Mouse (Mus musculus): ENCODE measurements around the gene Dock11.

The Dock11 gene

DNA sequence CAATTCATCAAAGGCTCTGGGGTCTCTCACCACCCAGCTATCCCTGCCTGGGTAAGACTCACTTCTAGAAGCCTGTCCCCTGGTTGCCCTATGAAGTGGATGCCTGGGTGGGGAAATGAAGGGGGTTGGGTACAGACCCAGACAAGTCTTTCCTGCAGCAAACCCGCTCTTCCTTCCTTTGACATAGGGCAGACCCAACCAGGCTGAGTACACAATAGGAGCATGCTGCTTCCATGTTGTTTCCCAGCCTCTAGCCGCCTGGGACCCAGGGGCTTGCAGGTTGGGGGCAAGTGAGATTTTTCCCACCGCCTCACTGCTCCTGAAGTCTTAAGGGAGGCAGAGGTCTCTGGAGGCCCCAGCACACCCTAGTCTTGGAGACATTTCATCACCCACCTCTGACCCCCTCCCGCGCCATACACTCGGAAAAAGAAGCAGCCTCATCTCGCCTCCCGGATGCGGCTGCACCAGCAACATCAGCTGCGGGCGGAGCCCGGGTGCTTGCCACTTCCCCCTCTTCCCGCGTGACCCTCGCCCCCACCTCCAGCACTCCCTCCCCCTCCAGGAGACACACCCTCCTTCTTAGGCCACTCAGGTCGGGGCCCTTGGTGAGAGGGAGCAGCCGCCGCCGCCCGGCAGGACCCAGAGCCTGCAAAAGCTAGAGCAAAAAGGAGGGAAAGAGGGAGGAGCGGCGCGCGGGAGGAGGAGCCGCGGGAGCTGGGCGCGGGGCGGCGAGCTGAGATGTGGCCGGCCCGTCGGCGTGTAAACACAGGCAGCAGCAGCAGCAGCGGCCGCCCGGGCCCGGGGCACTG, at the start of gene Dock11:
Gene Dock11, plus strand, starts transcription at position 746 of the 809 bp plus-strand sequence.
- DNase-seq, result peak; percentile 26

DNA sequence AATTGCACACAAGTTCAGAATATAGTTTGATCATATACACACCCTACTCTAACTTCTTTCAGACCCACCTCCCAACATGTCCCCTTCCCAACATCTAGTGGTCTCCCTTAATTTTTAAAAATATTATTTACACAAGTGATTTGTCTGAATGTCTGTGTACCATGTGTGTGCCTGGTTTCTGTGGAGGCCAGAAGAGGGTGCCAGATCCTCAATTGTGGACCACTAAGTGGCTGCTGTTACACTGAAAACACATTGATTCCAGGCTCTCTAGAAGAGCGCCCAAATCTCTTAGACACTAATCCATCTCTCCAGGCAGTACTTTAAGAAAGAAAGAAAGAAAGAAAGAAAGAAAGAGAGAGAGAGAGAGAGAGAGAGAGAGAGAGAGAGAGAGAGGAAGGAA, 8.9 kb upstream of the Dock11 start:
- DNase-seq, result no peak

DNA sequence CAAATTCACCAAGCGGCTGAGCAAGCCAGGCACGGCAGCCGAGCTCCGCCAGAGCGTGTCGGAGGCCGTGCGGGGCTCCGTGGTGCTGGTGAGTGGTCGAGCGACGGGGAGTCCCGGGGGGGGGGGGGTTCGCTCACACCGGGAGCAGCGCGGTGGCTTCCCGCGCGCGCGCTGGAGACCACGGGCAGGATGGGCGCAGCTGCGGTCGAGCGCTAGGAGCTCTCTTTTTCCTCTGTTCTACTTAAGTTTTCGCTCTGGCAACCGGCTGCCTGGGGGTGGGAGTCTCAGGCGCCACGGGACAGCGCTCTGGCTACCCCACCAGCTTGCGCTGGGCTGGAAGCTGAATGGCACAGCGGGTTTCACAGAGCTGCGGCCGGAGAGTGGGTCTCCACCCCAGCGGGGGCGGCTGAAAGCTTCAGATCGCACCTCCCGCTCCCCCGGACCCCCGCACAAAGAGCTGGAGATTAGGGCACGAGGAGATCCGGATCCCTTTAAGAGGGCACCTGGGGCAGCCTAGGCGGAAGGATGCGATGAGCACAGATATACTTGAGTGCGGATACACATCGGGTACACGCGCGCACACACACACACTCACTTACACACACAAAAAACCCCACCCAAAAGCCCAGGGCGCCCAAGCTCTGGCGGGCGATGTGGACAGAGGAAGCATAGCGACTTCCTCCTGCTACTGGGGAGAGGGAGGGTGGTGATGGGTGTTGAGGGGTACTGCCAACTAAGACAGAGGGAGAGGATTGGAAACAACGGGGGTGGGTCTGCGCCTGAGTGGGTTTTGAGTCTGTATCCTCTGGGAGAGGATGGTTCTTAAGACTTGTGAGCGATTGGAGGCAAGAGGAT, 540 bp downstream of the Dock11 start:
- DNase-seq, result peak; percentile 7

DNA sequence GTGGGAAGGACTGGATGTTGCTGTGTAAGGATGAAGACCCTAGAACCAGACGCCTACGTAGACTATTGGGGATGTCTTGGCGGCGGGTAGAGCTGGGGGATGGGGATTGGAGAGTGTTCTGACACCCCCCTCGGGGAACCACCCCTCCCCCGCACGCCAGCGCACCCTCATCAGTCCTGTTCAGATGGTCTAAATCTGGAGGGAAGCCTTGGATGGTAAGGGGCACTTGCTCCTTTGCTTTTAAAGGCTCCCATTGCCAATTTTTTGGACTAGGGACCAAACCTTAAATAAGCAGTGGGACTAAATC, 1.1 kb downstream of the Dock11 start:
- peak; percentile 3 for DNase-seq

DNA sequence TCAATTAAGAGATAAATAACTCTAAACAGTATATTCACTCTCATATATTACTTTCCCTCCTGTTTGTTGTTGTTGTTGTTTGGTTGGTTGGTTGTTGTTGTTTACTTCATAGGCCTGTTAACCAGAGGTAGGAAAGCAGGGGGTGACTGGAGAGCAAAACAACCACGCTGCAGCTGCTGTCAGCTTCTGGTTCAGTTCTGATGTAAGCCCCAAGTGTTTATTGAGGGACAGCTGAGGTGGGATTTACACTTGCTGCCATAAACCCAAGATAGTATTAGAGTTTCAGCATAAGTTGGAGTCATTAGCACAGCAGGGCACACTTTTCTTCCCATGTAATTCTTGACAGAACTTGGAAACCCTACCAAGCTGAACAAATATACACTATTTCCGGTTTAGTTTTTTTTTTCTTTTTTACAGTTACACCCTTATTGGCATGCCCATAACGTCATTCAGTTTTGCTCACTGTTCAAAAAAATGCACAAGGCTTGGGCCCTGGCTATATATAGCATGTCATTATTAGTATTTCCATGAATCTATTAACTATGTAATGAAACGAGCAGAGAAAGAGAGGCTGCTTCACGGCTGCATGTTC, 3.0 kb downstream of the Dock11 start:
- DNase-seq, result no peak

DNA sequence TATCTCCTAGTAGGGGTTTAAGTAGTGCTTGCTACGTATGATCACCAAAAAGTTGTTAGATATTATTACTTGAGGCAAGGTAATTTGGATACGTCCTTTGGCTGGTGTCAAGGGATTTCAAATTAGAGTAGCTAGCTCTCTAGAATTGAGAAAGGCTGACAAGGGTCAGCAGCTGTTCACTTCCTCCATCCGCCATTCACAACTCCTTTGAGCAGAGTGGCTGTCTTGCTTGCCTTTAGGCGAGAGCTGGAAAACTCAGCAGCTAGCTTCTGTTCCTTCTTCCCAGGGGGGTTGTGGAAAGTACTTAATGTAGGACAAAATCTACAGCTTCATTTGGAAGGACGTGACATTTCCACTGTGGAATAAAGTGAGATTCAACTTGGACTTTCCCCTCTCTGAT, 3.7 kb downstream of the Dock11 start:
- DNase-seq, result no peak

DNA sequence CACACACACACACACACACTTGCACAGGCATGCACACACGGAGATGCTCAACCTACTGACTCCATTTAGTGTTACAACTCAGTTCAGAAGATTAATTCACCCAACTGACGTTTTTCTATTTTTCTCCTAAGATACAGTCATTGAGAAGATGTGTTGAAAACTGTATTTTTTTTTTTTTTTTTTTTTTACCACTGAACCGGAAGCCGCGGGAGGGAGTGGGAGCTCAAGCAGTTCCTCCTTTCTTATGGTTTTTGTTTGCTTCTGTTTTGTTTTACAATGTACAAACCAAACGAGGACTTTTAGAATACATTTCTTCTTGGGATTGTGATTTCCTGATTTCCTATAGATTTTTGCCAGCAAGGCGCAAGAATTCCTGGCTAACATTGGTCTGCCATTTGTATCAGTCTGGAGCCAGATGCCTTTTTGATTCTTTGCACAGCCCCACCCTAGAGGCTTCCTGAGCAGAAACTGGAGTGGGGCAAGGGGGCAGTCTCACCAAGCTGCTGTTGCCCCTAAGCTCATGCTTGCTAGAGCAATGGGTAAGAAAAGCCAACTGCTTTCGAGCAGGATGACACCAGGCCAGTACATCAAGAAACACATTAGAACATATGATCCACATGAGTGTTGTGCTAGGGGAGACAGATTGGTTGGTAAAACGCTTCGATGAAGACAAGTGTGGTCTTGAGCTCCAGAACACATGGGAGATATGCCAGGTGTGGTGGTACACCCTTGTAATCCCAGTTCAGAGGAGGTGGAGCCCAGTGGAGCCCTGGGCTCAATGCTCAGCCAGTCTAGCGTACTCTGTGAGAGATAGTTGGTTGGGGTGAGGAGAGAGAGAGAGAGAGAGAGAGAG, 9.2 kb downstream of the Dock11 start:
- DNase-seq, result no peak

DNA sequence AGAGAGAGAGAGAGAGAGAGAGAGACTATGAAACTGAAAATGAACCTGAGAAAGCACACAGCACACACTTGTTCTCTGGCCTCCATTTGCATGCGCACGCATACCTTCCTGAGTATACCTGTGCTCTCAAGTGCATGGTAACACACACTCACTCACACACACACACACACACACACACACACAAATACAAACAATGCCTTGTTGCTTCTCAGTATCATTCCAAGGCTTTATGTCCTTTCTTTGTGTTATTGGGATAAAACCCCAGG, 9.8 kb downstream of the Dock11 start:
- no peak for DNase-seq

DNA sequence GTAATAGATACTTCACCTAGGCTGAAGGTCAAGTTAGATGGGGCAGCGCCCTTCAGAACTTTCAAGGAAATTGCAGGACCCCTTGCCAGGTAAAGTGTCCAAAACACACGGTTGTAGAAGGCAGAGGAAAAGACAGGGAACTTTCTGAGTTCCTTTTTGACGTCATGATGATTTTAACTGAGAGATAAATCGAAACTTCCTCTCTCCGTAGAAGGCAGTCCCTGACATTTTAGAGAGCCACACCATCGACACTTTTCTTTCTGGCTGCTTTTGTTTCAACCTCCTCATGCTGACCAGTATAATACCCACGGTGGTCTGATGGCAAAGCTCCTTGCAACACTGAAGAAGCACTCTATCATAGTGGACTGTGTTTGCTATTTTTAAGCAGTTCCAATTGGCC, 15.7 kb downstream of the Dock11 start:
- no peak for DNase-seq

DNA sequence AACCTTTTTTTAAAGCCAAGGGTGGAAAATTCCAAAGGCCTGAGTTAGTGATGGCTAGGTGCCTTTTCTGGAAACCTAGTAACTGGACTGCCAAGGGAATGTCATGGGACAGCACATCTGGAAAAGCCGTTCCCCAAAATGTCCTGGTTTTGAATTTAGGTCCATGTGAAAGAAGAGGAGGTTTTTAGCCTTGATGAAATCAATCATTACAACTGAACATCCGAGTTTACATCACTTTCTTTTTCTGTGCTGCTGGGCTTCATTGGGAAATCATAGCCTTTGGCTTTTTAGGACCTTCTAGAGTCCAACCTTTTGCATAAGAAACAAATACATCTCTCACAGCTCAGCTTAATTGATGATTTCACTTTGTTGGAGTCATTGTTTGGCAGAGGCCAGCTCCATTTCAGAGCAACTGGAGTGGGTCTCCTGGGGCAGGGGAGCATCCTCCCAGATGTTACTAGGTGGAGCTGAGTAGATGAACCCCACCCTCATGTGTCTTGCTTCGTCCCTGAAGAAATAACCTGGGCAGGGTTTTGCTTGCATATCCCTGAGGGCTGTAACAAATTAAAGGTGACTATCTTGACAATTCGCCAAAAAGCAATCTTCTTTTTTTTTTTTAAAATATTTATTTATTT, 18.2 kb downstream of the Dock11 start:
- no peak for DNase-seq

DNA sequence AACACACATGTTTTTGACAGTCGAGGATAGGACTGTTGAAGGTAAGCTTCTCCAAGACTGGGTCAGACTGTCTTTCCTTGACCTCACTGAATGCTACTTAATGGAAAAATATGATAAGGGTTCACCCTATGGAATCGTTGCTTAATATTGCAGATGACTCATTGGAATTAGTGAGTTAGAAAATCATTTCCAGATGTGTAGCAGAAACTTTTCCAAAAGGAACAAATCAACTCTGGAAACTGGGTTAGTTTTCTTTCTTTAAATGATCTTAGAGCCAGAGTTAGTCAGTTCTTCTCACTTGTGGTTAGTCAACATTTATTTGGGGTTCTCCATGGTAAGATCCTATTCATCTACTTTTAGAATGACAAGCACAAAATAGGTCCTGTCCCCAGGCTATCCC, 30.9 kb downstream of the Dock11 start:
- DNase-seq, result no peak

DNA sequence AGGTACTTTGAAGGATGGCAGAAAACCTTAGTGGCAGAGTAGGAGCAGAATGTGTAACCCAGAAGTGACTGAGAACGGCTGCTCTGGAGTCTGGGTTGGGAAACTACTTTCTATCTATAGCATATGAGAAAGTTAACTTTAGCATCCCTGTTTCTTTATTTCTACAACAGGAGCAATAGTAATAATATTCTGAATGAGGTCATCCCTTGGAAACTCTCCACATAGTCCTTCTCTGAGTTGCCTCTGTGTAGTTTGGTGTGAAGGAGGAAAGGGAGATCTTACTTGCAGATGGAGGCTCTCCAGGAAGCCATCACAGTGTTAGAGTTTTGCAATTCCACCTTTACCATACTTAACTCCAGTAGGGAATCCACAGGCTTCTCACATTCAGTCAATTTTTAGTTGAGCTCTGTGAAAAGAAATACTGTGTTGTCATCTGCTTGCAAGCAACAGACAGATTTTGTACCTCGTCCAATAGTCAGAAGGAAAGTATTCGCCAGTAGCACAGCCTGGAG, 31.5 kb downstream of the Dock11 start:
- no peak for DNase-seq

DNA sequence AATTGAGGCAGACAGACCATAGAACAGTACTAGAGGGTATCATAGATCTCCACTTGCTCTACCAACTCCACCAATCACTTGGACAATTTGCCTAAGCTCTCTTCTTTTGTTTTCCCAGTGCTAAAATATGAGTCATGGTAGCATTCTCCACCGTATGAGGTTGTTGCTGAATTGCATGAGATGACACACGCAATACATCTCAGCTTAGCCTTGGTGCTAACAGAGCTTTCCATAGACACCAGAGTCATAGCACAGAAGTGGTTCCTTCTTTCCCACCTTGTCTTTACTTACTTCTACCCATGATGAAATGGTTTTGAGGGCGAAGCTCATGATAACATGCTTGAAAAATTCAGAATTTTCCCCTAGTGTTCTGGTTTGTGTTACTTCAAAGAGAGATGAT, 33.3 kb downstream of the Dock11 start:
- DNase-seq, result no peak

DNA sequence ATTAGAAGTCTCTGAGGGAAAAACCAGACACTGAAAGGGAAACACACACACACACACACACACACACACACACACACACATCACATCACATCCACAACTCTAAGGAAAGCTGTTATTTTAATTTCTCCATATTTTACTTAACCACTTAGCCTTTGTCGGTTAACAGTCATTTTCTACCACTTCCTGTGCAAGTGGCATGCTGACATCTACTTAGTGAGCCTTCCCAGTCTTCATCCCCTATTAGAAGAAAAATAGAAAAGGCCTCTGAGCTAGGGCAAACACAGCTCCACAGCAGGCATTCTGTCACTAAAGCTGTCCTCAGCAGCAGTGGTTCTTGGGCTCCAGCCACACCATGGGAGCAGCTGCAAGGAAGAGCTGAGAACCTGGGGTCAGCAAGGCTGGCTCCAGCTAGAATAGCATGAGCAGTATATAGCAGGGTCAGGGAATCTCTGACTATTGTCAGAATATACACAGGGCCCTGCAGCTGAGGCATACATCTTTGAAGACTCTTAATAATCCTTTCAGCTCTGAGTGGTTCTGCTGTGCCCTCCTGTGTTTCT, 36.2 kb downstream of the Dock11 start:
- DNase-seq, result peak; percentile 3

DNA sequence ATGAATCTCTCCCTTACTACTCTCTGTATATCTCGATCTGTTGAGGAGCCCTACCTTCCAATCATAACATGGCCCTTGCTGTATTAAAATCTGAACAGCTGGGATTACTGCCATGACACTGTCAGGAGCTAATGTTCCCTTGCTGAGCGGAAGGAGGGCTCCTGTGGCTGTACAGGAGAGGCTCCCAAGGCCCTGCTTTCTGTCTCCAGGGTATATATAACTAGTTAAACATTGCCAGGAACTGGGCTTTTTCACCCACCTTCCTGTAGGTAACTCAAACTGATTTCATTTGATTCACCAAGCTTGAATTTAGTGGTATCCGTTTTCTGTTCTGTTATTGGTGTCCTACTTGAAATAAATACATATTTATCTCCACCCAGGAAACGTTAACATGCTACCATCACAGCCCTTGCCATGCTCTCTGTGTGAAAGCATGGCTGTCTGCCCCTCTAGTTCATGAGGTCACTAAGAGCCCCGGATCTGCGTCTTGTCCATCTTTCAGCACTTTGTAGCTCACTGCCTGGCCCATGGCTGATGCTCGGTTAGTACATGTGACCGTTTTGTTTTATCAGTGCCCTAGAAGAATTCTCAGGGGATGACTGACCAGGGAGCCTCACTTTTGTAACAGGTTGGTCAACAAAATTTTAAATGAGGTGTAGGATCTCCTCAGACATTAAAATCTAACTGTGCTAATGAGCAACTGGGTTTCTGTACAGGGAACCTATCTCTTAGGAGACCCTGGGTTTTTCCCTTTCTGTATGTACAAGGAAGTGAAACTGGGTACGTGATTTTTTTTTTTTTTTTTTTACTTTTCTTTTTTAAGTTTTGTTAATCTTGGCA, 41.7 kb downstream of the Dock11 start:
- no peak for DNase-seq

DNA sequence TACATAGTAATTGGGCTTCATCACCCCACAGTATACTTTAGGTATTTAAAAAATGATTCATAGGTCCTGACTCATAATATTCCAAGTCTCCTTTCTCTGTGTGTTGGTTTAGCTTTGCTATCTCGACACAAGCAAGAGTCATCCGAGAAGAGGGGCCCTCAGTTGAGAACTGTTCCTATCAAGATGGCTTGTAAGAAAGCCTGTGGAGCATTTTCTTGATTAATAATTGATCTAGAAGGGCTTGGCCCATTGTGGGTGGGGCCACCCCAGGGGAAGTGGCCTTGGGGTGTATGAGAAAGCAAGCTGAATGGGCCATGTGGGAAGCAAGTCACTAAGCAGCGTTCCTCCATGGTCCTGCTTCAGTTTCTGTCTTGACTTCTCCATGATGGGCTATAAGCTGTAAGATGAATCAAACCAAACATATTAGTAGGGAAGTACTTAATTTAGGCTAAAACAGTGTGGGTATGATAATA, 42.3 kb downstream of the Dock11 start:
- DNase-seq, result no peak

DNA sequence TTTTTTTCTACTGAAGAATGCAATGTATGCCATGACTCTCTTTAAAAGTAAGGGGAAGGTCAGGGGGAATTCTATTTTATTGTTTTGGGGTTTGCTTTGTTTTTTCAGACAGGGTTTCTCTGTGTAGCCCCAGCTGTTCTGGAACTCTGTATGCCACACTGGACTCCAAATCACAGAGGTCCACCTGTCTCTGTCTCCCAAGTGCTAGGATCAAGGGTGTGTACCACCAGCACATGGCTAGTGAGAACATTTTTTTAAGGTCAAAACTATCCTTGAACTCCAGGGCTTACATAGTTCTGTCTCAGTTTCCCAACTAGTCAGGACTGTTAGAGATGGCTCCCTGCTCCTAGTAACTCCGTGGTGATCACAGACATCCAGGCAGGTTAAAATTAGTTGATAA, 43.3 kb downstream of the Dock11 start:
- DNase-seq, result no peak

DNA sequence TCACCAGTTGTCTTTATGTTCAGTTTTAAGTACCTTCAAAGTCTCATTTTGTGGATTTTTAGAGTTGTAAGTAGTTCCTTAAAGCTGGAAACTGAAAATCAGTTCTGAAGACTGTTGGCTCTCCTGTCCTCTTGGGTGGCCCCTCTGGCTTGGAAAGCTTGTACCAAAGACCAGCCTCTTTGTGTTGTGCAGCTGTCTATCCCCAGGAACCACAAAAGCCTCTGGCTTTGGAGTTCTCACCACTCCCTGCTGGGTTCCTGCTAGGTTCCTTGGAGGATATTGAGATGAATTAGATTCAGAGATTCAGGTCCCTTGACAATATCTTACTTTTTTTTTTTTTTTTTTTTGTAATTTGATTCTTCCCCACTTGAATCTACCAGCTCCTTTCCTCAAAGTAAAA, 44.3 kb downstream of the Dock11 start:
- DNase-seq, result no peak

DNA sequence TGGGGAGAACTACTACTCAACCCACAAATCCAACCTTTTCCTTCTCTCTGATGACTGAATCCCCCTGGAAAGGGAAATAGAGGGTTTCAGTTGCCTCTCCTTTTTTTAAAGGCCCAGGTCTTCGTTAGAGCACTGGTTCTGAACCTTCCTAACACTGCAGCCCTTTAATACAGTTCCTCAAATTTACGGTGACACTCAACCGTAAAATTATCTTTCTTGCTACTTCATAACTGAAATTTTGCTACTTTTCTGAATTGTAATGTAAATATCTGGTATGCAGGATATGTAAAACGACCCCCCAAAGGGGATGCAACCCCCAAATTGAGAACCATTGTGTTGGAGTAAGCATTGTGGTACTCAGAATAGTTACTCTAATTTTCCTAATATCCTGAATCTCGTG, 49.5 kb downstream of the Dock11 start:
- DNase-seq, result no peak

DNA sequence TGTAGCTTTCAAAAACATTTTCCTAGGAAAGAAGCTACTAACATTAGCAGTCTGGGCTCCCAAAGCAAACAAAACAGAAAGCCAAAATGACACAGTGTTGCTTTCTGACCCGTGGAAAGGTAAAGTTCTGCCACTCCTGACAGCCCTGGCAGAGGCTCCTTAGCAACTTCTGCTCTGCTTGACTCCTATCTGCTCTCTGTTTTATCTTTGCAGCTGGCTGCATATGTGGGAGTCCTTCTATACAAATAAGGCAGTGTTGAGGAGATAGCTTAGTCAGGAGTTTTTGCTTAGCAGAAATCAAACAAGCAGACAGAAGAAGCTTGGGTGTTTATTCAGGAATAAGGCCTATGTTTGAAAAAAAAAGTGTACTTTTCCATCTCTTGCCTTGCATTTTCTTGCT, 57.8 kb downstream of the Dock11 start:
- DNase-seq, result no peak

DNA sequence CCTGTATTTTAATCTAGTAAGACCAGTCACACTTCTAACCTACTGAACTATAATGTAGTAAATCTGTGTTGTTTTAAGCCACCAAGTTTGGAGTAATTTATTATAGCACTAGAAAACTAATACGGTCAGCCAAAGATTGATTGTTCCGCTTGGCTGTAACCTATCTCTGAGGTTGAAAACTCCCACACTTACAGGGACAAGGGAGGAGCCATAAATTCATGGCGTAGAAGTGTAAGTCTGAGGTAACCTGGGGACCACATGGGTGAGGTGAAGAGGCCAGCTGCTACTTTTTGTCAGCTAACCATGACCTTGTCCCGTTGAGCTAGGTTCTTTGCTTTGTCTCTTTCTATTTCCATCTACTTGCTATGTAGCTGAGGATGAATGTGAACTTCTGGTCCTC, 61.5 kb downstream of the Dock11 start:
- DNase-seq, result no peak
